Mouse (Mus musculus) lung, adult 2 months (tissue): ENCODE measurements around the gene Snx10. TPM values are rescaled to one million over a fixed set of nuclear protein-coding genes. Genes with fewer than 3 reads are reported as not detected.

Experiments used
- DNase-seq: peaks from one replicate; pipeline ENCODE4 v3.0.0; 2022
- H3K4me1 ChIP-seq: fragments of 200-500 bp; 2 replicates; pipeline ENCODE4 v1.6.1; 2011; ENCODE audit warnings: low read length; ENCODE audit not compliant: control insufficient read depth, insufficient read depth
- H3K4me3 ChIP-seq: fragments of 200-500 bp; replicated peaks from 2 replicates; pipeline ENCODE3; 2011; ENCODE audit warnings: low read depth, mild to moderate bottlenecking, control low read depth, low read length; ENCODE audit errors: extremely low read depth
- CTCF ChIP-seq: fragments of 200-500 bp; IDR thresholded peaks from 2 replicates; pipeline ENCODE4 v1.5.1; 2011; ENCODE audit warnings: mild to moderate bottlenecking, low read length, control low read depth; ENCODE audit not compliant: insufficient read depth
- POLR2A ChIP-seq: fragments of 200-500 bp; IDR thresholded peaks from 2 replicates; pipeline ENCODE4 v1.6.1; 2011; ENCODE audit warnings: low read depth, mild to moderate bottlenecking, control low read depth, low read length, borderline replicate concordance; ENCODE audit errors: extremely low read depth
- WGBS: fragments of 180-500 bp; shearing (Covaris S2); methylation state at CpG from one replicate; pipeline ENCODE4 v1.1.7; 2018; 5-methylcytosine and 5-hydroxymethylcytosine counted together
- polyA plus RNA-seq: library from polyadenylated mRNA; depleted of rRNA; stranded (reverse); fragments of >200 nt; gene quantifications from 2 replicates; pipeline ENCODE4 v1.2.3, GENCODE M21; 2012

Snx10 gene
- polyA plus RNA-seq, 1 experiment = 4.0 TPM

DNA sequence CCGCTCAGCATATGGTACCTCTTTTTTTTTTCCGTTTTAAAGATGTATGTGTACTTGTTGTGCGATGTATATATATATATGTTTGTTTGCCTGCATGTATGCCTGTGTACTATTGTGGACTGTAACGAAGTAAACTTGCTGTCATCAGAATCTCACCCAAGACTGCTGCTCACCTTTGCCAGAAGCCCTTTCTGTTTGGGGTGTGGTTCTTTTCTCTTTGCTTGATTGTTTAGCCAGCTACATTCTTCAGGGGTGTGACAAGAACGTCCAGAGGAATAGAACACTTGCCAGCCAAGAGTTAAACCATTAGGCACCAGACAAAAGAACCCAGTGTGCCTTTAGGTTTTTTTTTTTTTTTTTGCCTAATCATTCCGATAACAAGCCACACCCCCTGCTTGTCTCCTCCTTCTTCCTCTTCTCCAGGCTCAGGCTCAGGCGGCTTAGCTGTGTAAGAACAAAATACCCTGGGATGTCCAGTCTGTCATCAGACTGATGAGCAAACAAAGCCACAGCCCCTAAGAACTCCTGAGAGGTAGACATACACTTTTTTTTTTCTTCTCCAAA, 20.5 kb downstream of the Snx10 start:
- WGBS = 42% methylated on average over 7 of the region's 7 CpGs
- peak; percentile 39 for DNase-seq

DNA sequence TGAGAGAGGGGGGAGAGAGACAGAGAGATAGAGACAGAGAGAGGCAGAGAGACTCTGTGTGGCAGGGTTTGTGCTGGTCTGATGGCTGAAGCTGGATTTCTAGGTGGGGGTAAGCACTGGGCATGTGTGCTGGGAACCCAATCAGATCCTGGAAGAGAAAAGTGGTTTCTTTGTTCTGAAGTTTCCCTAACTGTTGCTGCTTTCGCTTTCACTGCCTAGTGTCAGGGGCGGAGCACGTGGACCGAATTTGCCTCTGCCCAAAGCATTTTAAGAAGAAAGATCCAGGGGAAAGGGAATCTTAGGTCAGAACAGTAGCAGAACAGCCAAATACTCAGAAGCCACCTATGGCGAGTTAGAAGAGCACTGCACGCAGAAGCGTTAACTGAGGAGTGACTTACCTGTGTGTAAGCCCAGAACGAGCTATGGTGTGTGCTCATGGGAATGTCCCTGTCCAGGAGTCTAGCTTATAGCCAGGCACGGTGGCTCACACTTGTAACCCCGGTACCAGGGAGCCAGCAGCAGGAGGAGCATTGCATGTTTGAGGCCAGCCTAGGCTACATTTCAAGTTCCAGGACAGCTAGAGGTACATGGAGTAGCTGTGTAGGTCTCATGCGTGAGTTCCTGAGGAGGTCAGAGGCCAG, 21.6 kb downstream of the Snx10 start:
- no peaks in the 10 kb centered on the region for H3K4me1 ChIP-seq
- WGBS = 37% methylated on average over 11 of the region's 11 CpGs
- TF ChIP-seq CTCF (no peak), POLR2A (no peak)
- peak; percentile 53 for DNase-seq
- peak overlapping the region; percentile 48 for H3K4me3 ChIP-seq

More for the DNA sequence above, 20.5 kb downstream of the Snx10 start:
- Histone ChIP-seq H3K4me3 (peak overlapping the region; percentile 42), H3K4me1 (no peaks in the 10 kb centered on the region)
- TF ChIP-seq CTCF (no peak), POLR2A (peak; percentile 11; the same call in 1 of the 2 replicates)

GRCm38 (mm10) chr6:51546085-51546484, 22.4 kb downstream of the Snx10 start:
- no peak overlapping the region for H3K4me3 ChIP-seq
- no peaks in the 10 kb centered on the region for H3K4me1 ChIP-seq
- TF ChIP-seq POLR2A = no peak
- no peak for TF ChIP-seq CTCF
- no peak for DNase-seq
- WGBS = 72% methylated on average over 2 of the region's 2 CpGs

GRCm38 (mm10) chr6:51548757-51549156, 25.1 kb downstream of the Snx10 start:
- Histone ChIP-seq H3K4me3 (no peak overlapping the region), H3K4me1 (no peaks in the 10 kb centered on the region)
- no peak for TF ChIP-seq CTCF
- TF ChIP-seq POLR2A = no peak
- WGBS = 60% methylated on average over 5 of the region's 5 CpGs
- DNase-seq = no peak

DNA sequence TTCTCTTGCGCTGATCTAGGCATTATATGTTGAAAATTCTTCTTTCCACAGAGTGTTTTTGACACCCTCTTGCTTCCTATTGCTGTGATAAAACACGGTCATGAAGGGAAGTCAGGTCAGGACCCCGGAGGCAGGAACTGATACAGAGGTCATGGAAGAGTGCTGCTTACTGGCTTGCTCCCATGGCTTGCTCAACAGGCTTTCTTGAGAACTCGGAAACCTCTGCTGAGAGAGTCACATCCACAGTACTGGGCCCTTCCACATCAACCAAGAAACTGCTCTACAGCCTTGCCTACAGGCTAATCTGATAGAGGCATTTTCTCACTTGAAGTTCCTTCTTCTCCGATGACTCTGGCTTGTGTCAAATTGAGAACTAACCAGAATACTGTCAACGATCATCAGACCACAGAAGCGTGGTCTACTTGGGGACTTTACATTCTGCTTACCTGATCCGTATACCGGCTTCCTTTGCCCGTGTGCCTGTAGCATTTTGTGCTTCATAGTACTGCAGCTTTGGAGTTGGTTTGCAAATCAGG, 27.6 kb downstream of the Snx10 start:
- H3K4me1 ChIP-seq = no peaks in the 10 kb centered on the region
- 73% methylated on average over 10 of the region's 10 CpGs for WGBS

DNA sequence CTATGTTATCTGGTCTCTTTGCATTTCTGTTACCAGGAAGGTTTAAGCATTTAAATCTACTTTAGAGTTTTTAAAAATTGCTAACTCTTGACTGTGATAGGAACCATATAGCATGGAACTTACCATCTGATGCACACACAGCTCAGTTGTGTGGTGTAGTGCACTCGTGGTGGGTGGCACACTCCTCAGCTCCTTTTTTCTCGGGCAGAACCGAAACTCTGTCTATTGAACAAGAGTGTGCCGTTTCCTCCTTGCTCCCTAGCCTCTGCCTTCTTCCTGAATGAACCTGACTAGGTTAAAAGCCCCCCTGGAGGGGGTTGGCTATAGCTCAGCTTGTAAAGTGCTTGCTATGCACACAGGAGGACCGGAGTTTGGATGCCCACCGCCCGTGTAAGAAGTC, 32.9 kb downstream of the Snx10 start:
- no peak for TF ChIP-seq CTCF
- TF ChIP-seq POLR2A = no peak
- no peaks in the 10 kb centered on the region for H3K4me1 ChIP-seq
- no peak overlapping the region for H3K4me3 ChIP-seq
- WGBS = 86% methylated on average over 7 of the region's 7 CpGs
- no peak for DNase-seq

More for the DNA sequence above, 27.6 kb downstream of the Snx10 start:
- no peak for TF ChIP-seq CTCF
- no peak for TF ChIP-seq POLR2A
- DNase-seq = no peak
- H3K4me3 ChIP-seq = no peak overlapping the region

GRCm38 (mm10) chr6:51558311-51558710, 34.6 kb downstream of the Snx10 start:
- 68% methylated on average over 7 of the region's 7 CpGs for WGBS
- TF ChIP-seq CTCF (no peak), POLR2A (no peak)
- no peak for DNase-seq
- no peak overlapping the region for H3K4me3 ChIP-seq
- no peaks in the 10 kb centered on the region for H3K4me1 ChIP-seq

GRCm38 (mm10) chr6:51566771-51567680, 43.3 kb downstream of the Snx10 start:
- DNase-seq = no peak
- Histone ChIP-seq H3K4me3 (no peak overlapping the region), H3K4me1 (peaks cover 4% of the 10 kb centered on the region; the same call in 1 of the 2 replicates)
- TF ChIP-seq CTCF (no peak), POLR2A (no peak)
- 44% methylated on average over 14 of the region's 14 CpGs for WGBS

- Histone ChIP-seq H3K4me3 (no peak overlapping the region), H3K4me1 (peaks cover 4% of the 10 kb centered on the region; the same call in 1 of the 2 replicates)
- no peak for DNase-seq
- TF ChIP-seq POLR2A (no peak), CTCF (no peak)
- 84% methylated on average over 8 of the region's 8 CpGs for WGBS
These were observed 45.4 kb downstream of the Snx10 start for GRCm38 (mm10) chr6:51569086-51569485.
